Mouse (Mus musculus): ENCODE results near the gene Sobp.

DNA sequence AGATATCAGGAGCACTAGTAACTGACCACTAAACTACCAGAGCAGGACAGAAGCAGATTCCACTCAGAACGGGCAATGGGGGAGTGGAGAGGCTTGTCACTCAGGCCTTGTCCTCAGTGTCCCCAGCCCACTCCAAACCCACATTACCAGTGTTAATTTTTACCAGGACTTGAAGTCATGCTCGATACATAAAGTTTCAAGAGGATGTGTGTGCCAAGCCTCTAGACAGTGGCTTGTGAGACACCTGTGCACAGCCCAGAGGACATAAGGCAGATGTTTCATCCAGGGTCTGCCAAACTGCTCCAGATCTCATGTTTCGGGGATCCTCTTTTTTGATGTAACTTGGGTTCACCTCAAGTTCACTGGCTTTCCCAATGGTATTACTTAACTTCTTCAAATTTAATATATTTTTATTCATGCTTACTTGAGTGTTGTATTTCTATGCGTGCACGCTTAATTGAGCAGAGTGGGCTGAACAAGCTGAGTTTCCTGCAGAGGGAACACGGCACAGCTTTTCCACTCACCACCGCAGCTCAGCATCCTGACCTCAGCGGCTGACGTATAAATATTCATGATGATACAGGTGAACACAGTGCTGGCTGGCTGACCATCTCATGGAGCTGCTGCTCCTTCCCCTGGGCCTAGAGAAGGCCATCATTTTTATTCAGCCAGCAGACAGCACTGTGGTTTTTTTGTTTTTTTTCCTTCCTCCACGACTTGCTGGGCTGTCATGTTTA lies 131.6 kb downstream of the Sobp start:
- no peak for TF ChIP-seq MAFK (IDR thresholded peaks at IDR 0.05; ENCODE audit: insufficient read depth, low read depth, low read length)
- no peak for TF ChIP-seq CHD2 (IDR thresholded peaks at IDR 0.05; ENCODE audit: low read depth, low read length)
